Mouse (Mus musculus) heart, postnatal 4 days (tissue): ENCODE measurements around the gene Hat1. TPM values are rescaled to one million over a fixed set of nuclear protein-coding genes. Genes with fewer than 3 reads are reported as not detected.
A peak's percentile ranks its signal among the peaks of the same experiment; 100 is the strongest.
"Not testable (repeated sequence)": the region's sequence is repeated elsewhere in the genome, so short reads cannot be mapped to it uniquely, and the experiment has no call there.

ENCODE experiments used
- DNase-seq: peaks from one replicate; pipeline ENCODE4 v3.0.0; 2021
- total RNA-seq, 2 experiments: library from RNA; stranded (reverse); gene quantifications; 2 replicates each; pipeline ENCODE4 v1.2.3; 2021

The Hat1 gene
- total RNA-seq = 10 to 100 TPM; 75.3 to 76.0 TPM

GRCm38 (mm10) chr2:71388951-71389763 lies at the start of gene Hat1:
TSS of gene Hat1 (plus strand) at chr2:71388958.
- peak; percentile 97 for DNase-seq

GRCm38 (mm10) chr2:71340126-71340525 lies 48.6 kb upstream of the Hat1 start:
- DNase-seq = no peak

GRCm38 (mm10) chr2:71343884-71344640 lies 44.7 kb upstream of the Hat1 start:
- DNase-seq = no peak

- no peak for DNase-seq
Observed at GRCm38 (mm10) chr2:71347160-71347559, 41.6 kb upstream of the Hat1 start.

- DNase-seq = no peak
Observed at GRCm38 (mm10) chr2:71347732-71348490, 40.8 kb upstream of the Hat1 start.

- no peak for DNase-seq
Observed at GRCm38 (mm10) chr2:71349511-71349910, 39.2 kb upstream of the Hat1 start.

- DNase-seq = no peak
Observed at GRCm38 (mm10) chr2:71350181-71350580, 38.6 kb upstream of the Hat1 start.

GRCm38 (mm10) chr2:71350904-71351726 lies 37.6 kb upstream of the Hat1 start:
- no peak for DNase-seq

GRCm38 (mm10) chr2:71351727-71351987 lies 37.1 kb upstream of the Hat1 start:
- DNase-seq = no peak

GRCm38 (mm10) chr2:71353306-71354054 lies 35.3 kb upstream of the Hat1 start:
- peak; percentile 11 for DNase-seq

GRCm38 (mm10) chr2:71354055-71354425 lies 34.7 kb upstream of the Hat1 start:
- DNase-seq = peak; percentile 19

GRCm38 (mm10) chr2:71358347-71358746 lies 30.4 kb upstream of the Hat1 start:
- DNase-seq = no peak

- no peak for DNase-seq
Observed at GRCm38 (mm10) chr2:71360192-71360591, 28.6 kb upstream of the Hat1 start.

- no peak for DNase-seq
Observed at GRCm38 (mm10) chr2:71366618-71367124, 22.1 kb upstream of the Hat1 start.

GRCm38 (mm10) chr2:71367125-71367880 lies 21.5 kb upstream of the Hat1 start, which contains the start of gene Slc25a12:
TSS of gene Slc25a12 (minus strand) at chr2:71367749.
- DNase-seq = peak; percentile 86

- no peak for DNase-seq
Observed at GRCm38 (mm10) chr2:71368086-71368485, 20.7 kb upstream of the Hat1 start.

- no peak for DNase-seq
Observed at GRCm38 (mm10) chr2:71371790-71372189, 17.0 kb upstream of the Hat1 start.

GRCm38 (mm10) chr2:71372261-71372660 lies 16.5 kb upstream of the Hat1 start:
- not testable (repeated sequence) for DNase-seq

GRCm38 (mm10) chr2:71374275-71375155 lies 14.2 kb upstream of the Hat1 start:
- DNase-seq = no peak
